Mouse (Mus musculus) embryonic facial prominence, embryonic 12.5 days (tissue): Measurements from ENCODE around the gene Spaca4. TPM values are rescaled to one million over a fixed set of nuclear protein-coding genes. Genes with fewer than 3 reads are reported as not detected.

Source experiments
- ATAC-seq: fragments of 200-750 bp; cut with Nextera tagmentation; 2 replicates; pipeline ENCODE4 v1.8.0; 2017; ENCODE audit not compliant: insufficient number of reproducible peaks, insufficient read depth, low FRiP score, low TSS enrichment
- H3K27ac ChIP-seq: fragments of 300-500 bp; sonication (generic); 2 replicates; pipeline ENCODE4 v1.5.1; 2016; ENCODE audit warnings: mild to moderate bottlenecking
- H3K27me3 ChIP-seq: fragments of 300-500 bp; sonication (generic); 2 replicates; pipeline ENCODE4 v1.6.1; 2016; ENCODE audit warnings: mild to moderate bottlenecking, moderate library complexity
- H3K36me3 ChIP-seq: fragments of 300-500 bp; sonication (generic); 2 replicates; pipeline ENCODE4 v1.6.1; 2016; ENCODE audit warnings: mild to moderate bottlenecking
- H3K4me1 ChIP-seq: fragments of 300-500 bp; sonication (generic); 2 replicates; pipeline ENCODE4 v1.6.1; 2016
- H3K4me2 ChIP-seq: fragments of 300-500 bp; sonication (generic); replicated peaks from 2 replicates; pipeline ENCODE4 v1.6.1; 2016; ENCODE audit warnings: mild to moderate bottlenecking, moderate library complexity
- H3K4me3 ChIP-seq: fragments of 300-500 bp; sonication (generic); 2 replicates; pipeline ENCODE4 v1.5.1; 2016; ENCODE audit warnings: mild to moderate bottlenecking
- H3K9ac ChIP-seq: fragments of 300-500 bp; sonication (generic); 2 replicates; pipeline ENCODE4 v1.6.1; 2016; ENCODE audit warnings: mild to moderate bottlenecking, moderate library complexity
- H3K9me3 ChIP-seq: fragments of 300-500 bp; sonication (generic); 2 replicates; pipeline ENCODE4 v1.6.1; 2016; ENCODE audit warnings: mild to moderate bottlenecking, moderate library complexity
- WGBS: fragments of 180-500 bp; shearing (Covaris S2); methylation state at CpG from one replicate; pipeline ENCODE4 v1.1.7; 2016; 5-methylcytosine and 5-hydroxymethylcytosine counted together
- polyA plus RNA-seq: library from polyadenylated mRNA; unstranded; fragments of >200 nt; fragmentation: Nextera tagmentation; extraction: Ambion mirVana; gene quantifications from 2 replicates; pipeline ENCODE4 v1.2.1, GENCODE M21; 2016

Spaca4 gene
- polyA plus RNA-seq, 1 experiment from 2014 or later: not detected

GRCm38 (mm10) chr7:45726419-45726818, 806 bp upstream of the Spaca4 start:
- peaks cover 62% of the 10 kb centered on the region for H3K36me3 ChIP-seq
- no peak for ATAC-seq
- H3K4me3 ChIP-seq: no peak overlapping the region
- H3K9me3 ChIP-seq: no peaks in the 10 kb centered on the region
- 91% methylated on average over 10 of the region's 10 CpGs for WGBS
- no peak overlapping the region for H3K9ac ChIP-seq
- H3K27ac ChIP-seq: no peak overlapping the region
- H3K4me1 ChIP-seq: peaks cover 6% of the 10 kb centered on the region; the same call in 1 of the 2 replicates
- no peak overlapping the region for H3K4me2 ChIP-seq
- H3K27me3 ChIP-seq: no peaks in the 10 kb centered on the region

- no peak overlapping the region for H3K4me2 ChIP-seq
- H3K27me3 ChIP-seq: no peaks in the 10 kb centered on the region
- no peak overlapping the region for H3K4me3 ChIP-seq
- H3K4me1 ChIP-seq: peaks cover 4% of the 10 kb centered on the region; the same call in 1 of the 2 replicates
- no peak overlapping the region for H3K27ac ChIP-seq
- H3K36me3 ChIP-seq: peaks cover 75% of the 10 kb centered on the region
- no peak overlapping the region for H3K9ac ChIP-seq
- no peak for ATAC-seq
- H3K9me3 ChIP-seq: no peaks in the 10 kb centered on the region
- WGBS: 91% methylated on average over 9 of the region's 9 CpGs
Observed at GRCm38 (mm10) chr7:45725151-45725550, 462 bp downstream of the Spaca4 start.

GRCm38 (mm10) chr7:45723781-45724180, 1.8 kb downstream of the Spaca4 start:
- Histone ChIP-seq H3K9ac (no peak overlapping the region), H3K4me3 (no peak overlapping the region), H3K4me2 (no peak overlapping the region), H3K27me3 (no peaks in the 10 kb centered on the region), H3K36me3 (peaks cover 83% of the 10 kb centered on the region), H3K27ac (no peak overlapping the region), H3K9me3 (no peaks in the 10 kb centered on the region), H3K4me1 (peaks cover 17% of the 10 kb centered on the region)
- ATAC-seq: no peak
- 91% methylated on average over 14 of the region's 14 CpGs for WGBS

- Histone ChIP-seq H3K4me3 (no peak overlapping the region), H3K27ac (no peak overlapping the region), H3K9ac (no peak overlapping the region), H3K9me3 (no peaks in the 10 kb centered on the region), H3K4me2 (no peak overlapping the region), H3K27me3 (no peaks in the 10 kb centered on the region), H3K36me3 (peaks cover 82% of the 10 kb centered on the region), H3K4me1 (peaks cover 18% of the 10 kb centered on the region)
- no peak for ATAC-seq
- 92% methylated on average over 4 of the region's 4 CpGs for WGBS
Observed at GRCm38 (mm10) chr7:45723301-45723700, 2.3 kb downstream of the Spaca4 start.

- no peak overlapping the region for H3K4me2 ChIP-seq
- no peaks in the 10 kb centered on the region for H3K9me3 ChIP-seq
- ATAC-seq: no peak
- H3K27me3 ChIP-seq: no peaks in the 10 kb centered on the region
- H3K4me1 ChIP-seq: peaks cover 18% of the 10 kb centered on the region
- H3K36me3 ChIP-seq: peaks cover 80% of the 10 kb centered on the region
- 0 out of 2 replicates have a peak overlapping the region, but pooled peaks have one; percentile 8 for H3K9ac ChIP-seq
- 80% methylated on average over 13 of the region's 13 CpGs for WGBS
- H3K27ac ChIP-seq: no peak overlapping the region
- no peak overlapping the region for H3K4me3 ChIP-seq
Observed at GRCm38 (mm10) chr7:45722348-45722713, 3.3 kb downstream of the Spaca4 start.

GRCm38 (mm10) chr7:45721642-45722347, 3.8 kb downstream of the Spaca4 start:
- Histone ChIP-seq H3K9ac (0 out of 2 replicates have a peak overlapping the region, but pooled peaks have one; percentile 8), H3K27me3 (no peaks in the 10 kb centered on the region), H3K4me3 (no peak overlapping the region), H3K9me3 (no peaks in the 10 kb centered on the region), H3K27ac (no peak overlapping the region), H3K36me3 (peaks cover 75% of the 10 kb centered on the region), H3K4me2 (no peak overlapping the region), H3K4me1 (peaks cover 22% of the 10 kb centered on the region)
- WGBS: 67% methylated on average over 13 of the region's 13 CpGs
- ATAC-seq: no peak

GRCm38 (mm10) chr7:45721234-45721571, 4.4 kb downstream of the Spaca4 start:
- peaks cover 69% of the 10 kb centered on the region for H3K36me3 ChIP-seq
- H3K27ac ChIP-seq: no peak overlapping the region
- no peak for ATAC-seq
- H3K4me1 ChIP-seq: peaks cover 28% of the 10 kb centered on the region
- no peaks in the 10 kb centered on the region for H3K9me3 ChIP-seq
- no peak overlapping the region for H3K4me2 ChIP-seq
- H3K27me3 ChIP-seq: no peaks in the 10 kb centered on the region
- H3K4me3 ChIP-seq: no peak overlapping the region
- no peak overlapping the region; the same call in 1 of the 2 replicates for H3K9ac ChIP-seq
- 80% methylated on average over 7 of the region's 7 CpGs for WGBS

- Histone ChIP-seq H3K4me3 (no peak within 1 kb of the TSS), H3K36me3 (peaks cover 63% of the 10 kb centered on the region), H3K4me1 (peaks cover 34% of the 10 kb centered on the region), H3K9me3 (no peaks in the 10 kb centered on the region), H3K4me2 (peak within 1 kb of the TSS; percentile 95; the same call in 1 of the 2 replicates), H3K9ac (peak within 1 kb of the TSS; percentile 96; the same call in 1 of the 2 replicates), H3K27me3 (no peaks in the 10 kb centered on the region), H3K27ac (no peak within 1 kb of the TSS)
- ATAC-seq: no peak
- 76% methylated on average over 14 of the region's 14 CpGs for WGBS
Observed at GRCm38 (mm10) chr7:45720413-45721233, 5.0 kb downstream of the Spaca4 start, which contains the start of gene Fam83e. Fam83e (plus strand) TSS chr7:45721212.

GRCm38 (mm10) chr7:45719738-45720412, 5.7 kb downstream of the Spaca4 start:
- Histone ChIP-seq H3K27ac (no peak overlapping the region), H3K4me3 (peak overlapping the region; percentile 13; the same call in 1 of the 2 replicates), H3K9me3 (no peaks in the 10 kb centered on the region), H3K4me2 (peak overlapping the region; percentile 95), H3K36me3 (peaks cover 56% of the 10 kb centered on the region), H3K27me3 (no peaks in the 10 kb centered on the region), H3K4me1 (peaks cover 37% of the 10 kb centered on the region), H3K9ac (peak overlapping the region; percentile 96; the same call in 1 of the 2 replicates)
- WGBS: 89% methylated on average over 16 of the region's 16 CpGs
- ATAC-seq: no peak

GRCm38 (mm10) chr7:45719180-45719579, 6.4 kb downstream of the Spaca4 start:
- peaks cover 43% of the 10 kb centered on the region for H3K4me1 ChIP-seq
- no peaks in the 10 kb centered on the region for H3K27me3 ChIP-seq
- H3K36me3 ChIP-seq: peaks cover 51% of the 10 kb centered on the region
- peak overlapping the region; percentile 96 for H3K9ac ChIP-seq
- peak overlapping the region; percentile 95 for H3K4me2 ChIP-seq
- H3K4me3 ChIP-seq: peak overlapping the region; percentile 88
- H3K27ac ChIP-seq: no peak overlapping the region
- 86% methylated on average over 10 of the region's 10 CpGs for WGBS
- no peak for ATAC-seq
- no peaks in the 10 kb centered on the region for H3K9me3 ChIP-seq

GRCm38 (mm10) chr7:45718331-45718730, 7.3 kb downstream of the Spaca4 start:
- no peaks in the 10 kb centered on the region for H3K9me3 ChIP-seq
- no peaks in the 10 kb centered on the region for H3K27me3 ChIP-seq
- peak overlapping the region; percentile 94 for H3K27ac ChIP-seq
- H3K4me1 ChIP-seq: peaks cover 47% of the 10 kb centered on the region
- peak overlapping the region; percentile 95 for H3K4me2 ChIP-seq
- ATAC-seq: no peak
- H3K9ac ChIP-seq: peak overlapping the region; percentile 96
- peaks cover 49% of the 10 kb centered on the region for H3K36me3 ChIP-seq
- under 1% methylated on average over 20 of the region's 20 CpGs for WGBS
- peak overlapping the region; percentile 88 for H3K4me3 ChIP-seq
